Mouse (Mus musculus) small intestine, adult 2 months (tissue): ENCODE data around the gene Arl13a. TPM values are rescaled to one million over a fixed set of nuclear protein-coding genes. Genes with fewer than 3 reads are reported as not detected.

Experiments
- H3K27ac ChIP-seq: fragments of 200-500 bp; 2 replicates; pipeline ENCODE4 v1.5.1; 2012; ENCODE audit warnings: low read depth, low read length, control low read depth, inconsistent platforms; ENCODE audit not compliant: insufficient read depth
- H3K27me3 ChIP-seq: fragments of 200-500 bp; 2 replicates; pipeline ENCODE4 v1.6.1; 2012; ENCODE audit warnings: mild to moderate bottlenecking, moderate library complexity, low read length, inconsistent platforms; ENCODE audit not compliant: control insufficient read depth, insufficient read depth
- H3K36me3 ChIP-seq: fragments of 200-500 bp; 2 replicates; pipeline ENCODE4 v1.6.1; 2012; ENCODE audit warnings: mild to moderate bottlenecking, low read length, control low read depth, inconsistent platforms; ENCODE audit not compliant: control insufficient read depth, insufficient read depth
- H3K4me1 ChIP-seq: fragments of 200-500 bp; 2 replicates; pipeline ENCODE4 v1.6.1; 2012; ENCODE audit warnings: low read length, inconsistent platforms, mixed read lengths; ENCODE audit not compliant: control insufficient read depth, insufficient read depth, insufficient read length
- H3K4me3 ChIP-seq: fragments of 200-500 bp; 2 replicates; pipeline ENCODE4 v1.5.1; 2012; ENCODE audit warnings: low read depth, mild to moderate bottlenecking, control low read depth, inconsistent platforms, low read length, moderate library complexity
- CTCF ChIP-seq: fragments of 200-500 bp; IDR thresholded peaks from 2 replicates; pipeline ENCODE4 v1.5.1; 2012; ENCODE audit warnings: low read depth, mild to moderate bottlenecking, control low read depth, inconsistent platforms, low read length, moderate library complexity, mixed read lengths; ENCODE audit not compliant: insufficient replicate concordance, insufficient read length; ENCODE audit errors: extremely low read depth
- POLR2A ChIP-seq: fragments of 200-500 bp; IDR thresholded peaks from 2 replicates; pipeline ENCODE4 v1.6.1; 2012; ENCODE audit warnings: low read depth, mild to moderate bottlenecking, control low read depth, inconsistent platforms, low read length, moderate library complexity
- whole genome bisulfite sequencing: fragments of 180-500 bp; shearing (Covaris S2); methylation state at CpG from one replicate; pipeline ENCODE4 v1.1.7; 2018; 5-methylcytosine and 5-hydroxymethylcytosine counted together
- polyA plus RNA-seq: library from polyadenylated mRNA; depleted of rRNA; stranded (reverse); fragments of >200 nt; gene quantifications from 2 replicates; pipeline ENCODE4 v1.2.3, GENCODE M21; 2012

Gene Arl13a
- polyA plus RNA-seq, 1 experiment = not detected

- H3K27me3 ChIP-seq = no peaks in the 10 kb centered on the region
- peak overlapping the region; percentile 40 for H3K4me3 ChIP-seq
- WGBS = 9% methylated on average over 11 of the region's 11 CpGs
- no peak overlapping the region for H3K27ac ChIP-seq
- H3K4me1 ChIP-seq = peaks cover 3% of the 10 kb centered on the region; the same call in 1 of the 2 replicates
- no peak for TF ChIP-seq POLR2A
- no peak for TF ChIP-seq CTCF
- H3K36me3 ChIP-seq = no peaks in the 10 kb centered on the region
Measured at GRCm38 (mm10) chrX:134162826-134163225, 24.5 kb upstream of the Arl13a start.

- no peaks in the 10 kb centered on the region for H3K36me3 ChIP-seq
- peaks cover 3% of the 10 kb centered on the region; the same call in 1 of the 2 replicates for H3K4me1 ChIP-seq
- H3K4me3 ChIP-seq = no peak overlapping the region
- TF ChIP-seq CTCF (no peak), POLR2A (no peak)
- H3K27ac ChIP-seq = no peak overlapping the region
- H3K27me3 ChIP-seq = no peaks in the 10 kb centered on the region
- 47% methylated on average over 4 of the region's 4 CpGs for WGBS
Measured at GRCm38 (mm10) chrX:134163484-134163883, 23.8 kb upstream of the Arl13a start.

- no peak overlapping the region for H3K4me3 ChIP-seq
- H3K36me3 ChIP-seq = no peaks in the 10 kb centered on the region
- WGBS = 100% methylated on average over 1 of the region's 1 CpGs
- TF ChIP-seq POLR2A (no peak), CTCF (no peak)
- H3K27me3 ChIP-seq = no peaks in the 10 kb centered on the region
- H3K4me1 ChIP-seq = no peaks in the 10 kb centered on the region
- H3K27ac ChIP-seq = no peak overlapping the region
Measured at GRCm38 (mm10) chrX:134170584-134170983, 16.7 kb upstream of the Arl13a start.

- TF ChIP-seq CTCF (no peak), POLR2A (no peak)
- H3K36me3 ChIP-seq = no peaks in the 10 kb centered on the region
- 100% methylated on average over 1 of the region's 1 CpGs for WGBS
- H3K4me1 ChIP-seq = no peaks in the 10 kb centered on the region
- H3K27ac ChIP-seq = no peak overlapping the region
- H3K4me3 ChIP-seq = no peak overlapping the region
- H3K27me3 ChIP-seq = no peaks in the 10 kb centered on the region
Measured at GRCm38 (mm10) chrX:134174699-134175098, 12.6 kb upstream of the Arl13a start.

- no peak overlapping the region for H3K4me3 ChIP-seq
- peaks cover 2% of the 10 kb centered on the region; the same call in 1 of the 2 replicates for H3K36me3 ChIP-seq
- no peaks in the 10 kb centered on the region for H3K4me1 ChIP-seq
- H3K27ac ChIP-seq = no peak overlapping the region
- 76% methylated on average over 2 of the region's 2 CpGs for WGBS
- TF ChIP-seq CTCF (no peak), POLR2A (no peak)
- no peaks in the 10 kb centered on the region for H3K27me3 ChIP-seq
Measured at GRCm38 (mm10) chrX:134208491-134208890, 21.2 kb downstream of the Arl13a start.

- 88% methylated on average over 7 of the region's 7 CpGs for WGBS
- TF ChIP-seq POLR2A = no peak
- no peak for TF ChIP-seq CTCF
- Histone ChIP-seq H3K27ac (no peak overlapping the region), H3K4me1 (no peaks in the 10 kb centered on the region), H3K4me3 (no peak overlapping the region), H3K27me3 (no peaks in the 10 kb centered on the region), H3K36me3 (peaks cover 2% of the 10 kb centered on the region; the same call in 1 of the 2 replicates)
Measured at GRCm38 (mm10) chrX:134211151-134211642, 23.9 kb downstream of the Arl13a start.

- 83% methylated on average over 4 of the region's 4 CpGs for WGBS
- H3K27me3 ChIP-seq = no peaks in the 10 kb centered on the region
- H3K4me1 ChIP-seq = no peaks in the 10 kb centered on the region
- H3K4me3 ChIP-seq = no peak overlapping the region
- no peak overlapping the region for H3K27ac ChIP-seq
- peaks cover 9% of the 10 kb centered on the region; the same call in 1 of the 2 replicates for H3K36me3 ChIP-seq
- no peak for TF ChIP-seq CTCF
- no peak for TF ChIP-seq POLR2A
Measured at GRCm38 (mm10) chrX:134218161-134218560, 30.9 kb downstream of the Arl13a start.

- Histone ChIP-seq H3K4me1 (no peaks in the 10 kb centered on the region), H3K27me3 (no peaks in the 10 kb centered on the region), H3K4me3 (no peak overlapping the region), H3K27ac (no peak overlapping the region), H3K36me3 (peaks cover 22% of the 10 kb centered on the region)
- TF ChIP-seq CTCF (no peak), POLR2A (no peak)
- 81% methylated on average over 3 of the region's 3 CpGs for WGBS
Measured at GRCm38 (mm10) chrX:134220618-134221017, 33.3 kb downstream of the Arl13a start.
